Mouse (Mus musculus): ENCODE data around the gene Scfd2.

The Scfd2 gene

GRCm38 (mm10) chr5:74311200-74311825, 220.2 kb downstream of the Scfd2 start:
- DNase-seq (ENCODE audit: low spot score in 2 of 2), result peak; percentile 30 to 54

- no peak for DNase-seq (ENCODE audit: low spot score in 2 of 2)
Observed at GRCm38 (mm10) chr5:74310101-74310500, 221.5 kb downstream of the Scfd2 start.

GRCm38 (mm10) chr5:74307242-74307641, 224.3 kb downstream of the Scfd2 start:
- no peak for DNase-seq (ENCODE audit: low spot score in 2 of 2)

- DNase-seq (ENCODE audit: low spot score in 2 of 2), result no peak
Observed at GRCm38 (mm10) chr5:74305533-74306189, 225.9 kb downstream of the Scfd2 start.

GRCm38 (mm10) chr5:74304767-74305166, 226.8 kb downstream of the Scfd2 start:
- no peak for DNase-seq (ENCODE audit: low spot score in 2 of 2)

GRCm38 (mm10) chr5:74302331-74302730, 229.2 kb downstream of the Scfd2 start:
- DNase-seq (ENCODE audit: low spot score in 2 of 2), result no peak

GRCm38 (mm10) chr5:74301443-74301842, 230.1 kb downstream of the Scfd2 start:
- DNase-seq (ENCODE audit: low spot score in 2 of 2), result no peak

GRCm38 (mm10) chr5:74300931-74301330, 230.6 kb downstream of the Scfd2 start:
- no peak for DNase-seq (ENCODE audit: low spot score in 2 of 2)

- DNase-seq (ENCODE audit: low spot score in 2 of 2), result peak in 1 of 2 experiments; percentile 33
Observed at GRCm38 (mm10) chr5:74300140-74300539, 231.4 kb downstream of the Scfd2 start.

GRCm38 (mm10) chr5:74297113-74297512, 234.4 kb downstream of the Scfd2 start:
- no peak for DNase-seq (ENCODE audit: low spot score in 2 of 2)

GRCm38 (mm10) chr5:74296096-74296495, 235.5 kb downstream of the Scfd2 start:
- no peak for DNase-seq (ENCODE audit: low spot score in 2 of 2)

- DNase-seq (ENCODE audit: low spot score in 2 of 2), result no peak
Observed at GRCm38 (mm10) chr5:74293513-74293912, 238.0 kb downstream of the Scfd2 start.

GRCm38 (mm10) chr5:74292050-74292449, 239.5 kb downstream of the Scfd2 start:
- no peak for DNase-seq (ENCODE audit: low spot score in 2 of 2)

GRCm38 (mm10) chr5:74291575-74291974, 240.0 kb downstream of the Scfd2 start:
- DNase-seq (ENCODE audit: low spot score in 2 of 2), result no peak

GRCm38 (mm10) chr5:74289957-74290356, 241.6 kb downstream of the Scfd2 start:
- no peak for DNase-seq (ENCODE audit: low spot score in 2 of 2)

- DNase-seq (ENCODE audit: low spot score in 2 of 2), result no peak
Observed at GRCm38 (mm10) chr5:74288206-74288605, 243.4 kb downstream of the Scfd2 start.

- no peak for DNase-seq (ENCODE audit: low spot score in 2 of 2)
Observed at GRCm38 (mm10) chr5:74286301-74286700, 245.3 kb downstream of the Scfd2 start.

- DNase-seq (ENCODE audit: low spot score in 2 of 2), result no peak
Observed at GRCm38 (mm10) chr5:74285764-74286163, 245.8 kb downstream of the Scfd2 start.

GRCm38 (mm10) chr5:74285289-74285688, 246.3 kb downstream of the Scfd2 start:
- no peak for DNase-seq (ENCODE audit: low spot score in 2 of 2)

GRCm38 (mm10) chr5:74283545-74283944, 248.0 kb downstream of the Scfd2 start:
- DNase-seq (ENCODE audit: low spot score in 2 of 2), result peak in 1 of 2 experiments; percentile 49

- no peak for DNase-seq (ENCODE audit: low spot score in 2 of 2)
Observed at GRCm38 (mm10) chr5:74281480-74281879, 250.1 kb downstream of the Scfd2 start.

GRCm38 (mm10) chr5:74279673-74280072, 251.9 kb downstream of the Scfd2 start:
- no peak for DNase-seq (ENCODE audit: low spot score in 2 of 2)

- DNase-seq (ENCODE audit: low spot score in 2 of 2), result no peak
Observed at GRCm38 (mm10) chr5:74278428-74278827, 253.1 kb downstream of the Scfd2 start.
